Mouse (Mus musculus): ENCODE results near the gene Ccdc171.
A peak's percentile ranks its signal among the peaks of the same experiment; 100 is the strongest.
"Not testable (repeated sequence)": the region's sequence is repeated elsewhere in the genome, so short reads cannot be mapped to it uniquely, and the experiment has no call there.

Ccdc171 gene

GRCm38 (mm10) chr4:83524843-83525689 is at the start of gene Ccdc171:
Ccdc171 (plus strand) TSS chr4:83525545.
- peak; percentile 90 for DNase-seq (ENCODE audit: low read depth)

GRCm38 (mm10) chr4:83485250-83485649 is 40.1 kb upstream of the Ccdc171 start:
- no peak for DNase-seq (ENCODE audit: low read depth)

- peak; percentile 85 for DNase-seq (ENCODE audit: low read depth)
Measured at GRCm38 (mm10) chr4:83485735-83486116, 39.6 kb upstream of the Ccdc171 start.

GRCm38 (mm10) chr4:83486117-83486901 is 39.0 kb upstream of the Ccdc171 start, which contains the start of gene Psip1:
Psip1 (minus strand) TSS chr4:83486459.
- peak; percentile 66 for DNase-seq (ENCODE audit: low read depth)

GRCm38 (mm10) chr4:83489121-83489520 is 36.2 kb upstream of the Ccdc171 start:
- DNase-seq (ENCODE audit: low read depth) = no peak

- DNase-seq (ENCODE audit: low read depth) = no peak
Measured at GRCm38 (mm10) chr4:83493112-83493511, 32.2 kb upstream of the Ccdc171 start.

- DNase-seq (ENCODE audit: low read depth) = not testable (repeated sequence)
Measured at GRCm38 (mm10) chr4:83497013-83497412, 28.3 kb upstream of the Ccdc171 start.

- DNase-seq (ENCODE audit: low read depth) = no peak
Measured at GRCm38 (mm10) chr4:83500154-83501036, 24.9 kb upstream of the Ccdc171 start.

- no peak for DNase-seq (ENCODE audit: low read depth)
Measured at GRCm38 (mm10) chr4:83501037-83501430, 24.3 kb upstream of the Ccdc171 start.

- DNase-seq (ENCODE audit: low read depth) = no peak
Measured at GRCm38 (mm10) chr4:83509600-83509999, 15.7 kb upstream of the Ccdc171 start.

- DNase-seq (ENCODE audit: low read depth) = no peak
Measured at GRCm38 (mm10) chr4:83511083-83511482, 14.3 kb upstream of the Ccdc171 start.

GRCm38 (mm10) chr4:83512217-83512616 is 13.1 kb upstream of the Ccdc171 start:
- DNase-seq (ENCODE audit: low read depth) = no peak

GRCm38 (mm10) chr4:83512644-83513043 is 12.7 kb upstream of the Ccdc171 start:
- no peak for DNase-seq (ENCODE audit: low read depth)

- no peak for DNase-seq (ENCODE audit: low read depth)
Measured at GRCm38 (mm10) chr4:83514183-83514582, 11.2 kb upstream of the Ccdc171 start.

- no peak for DNase-seq (ENCODE audit: low read depth)
Measured at GRCm38 (mm10) chr4:83514976-83515669, 10.2 kb upstream of the Ccdc171 start.

GRCm38 (mm10) chr4:83516144-83516543 is 9.2 kb upstream of the Ccdc171 start:
- DNase-seq (ENCODE audit: low read depth) = not testable (repeated sequence)

GRCm38 (mm10) chr4:83519148-83519547 is 6.2 kb upstream of the Ccdc171 start:
- no peak for DNase-seq (ENCODE audit: low read depth)

GRCm38 (mm10) chr4:83519807-83520206 is 5.5 kb upstream of the Ccdc171 start:
- DNase-seq (ENCODE audit: low read depth) = no peak

- DNase-seq (ENCODE audit: low read depth) = peak; percentile 37
Measured at GRCm38 (mm10) chr4:83520308-83520707, 5.0 kb upstream of the Ccdc171 start.

GRCm38 (mm10) chr4:83522066-83522465 is 3.3 kb upstream of the Ccdc171 start:
- DNase-seq (ENCODE audit: low read depth) = no peak

- DNase-seq (ENCODE audit: low read depth) = peak; percentile 60
Measured at GRCm38 (mm10) chr4:83524456-83524842, 896 bp upstream of the Ccdc171 start.
